Mouse (Mus musculus) bone marrow macrophage, adult 2 months (primary cell): Measurements from ENCODE around the gene Pcx.

Experiments
- CTCF ChIP-seq: IDR thresholded peaks from 2 replicates; pipeline ENCODE4 v1.5.1; 2012; ENCODE audit warnings: low read depth, mild to moderate bottlenecking, low read length, moderate library complexity
- POLR2A ChIP-seq: IDR thresholded peaks from 2 replicates; pipeline ENCODE4 v1.6.1; 2012; ENCODE audit warnings: mild to moderate bottlenecking, low read depth, low read length, borderline replicate concordance

DNA sequence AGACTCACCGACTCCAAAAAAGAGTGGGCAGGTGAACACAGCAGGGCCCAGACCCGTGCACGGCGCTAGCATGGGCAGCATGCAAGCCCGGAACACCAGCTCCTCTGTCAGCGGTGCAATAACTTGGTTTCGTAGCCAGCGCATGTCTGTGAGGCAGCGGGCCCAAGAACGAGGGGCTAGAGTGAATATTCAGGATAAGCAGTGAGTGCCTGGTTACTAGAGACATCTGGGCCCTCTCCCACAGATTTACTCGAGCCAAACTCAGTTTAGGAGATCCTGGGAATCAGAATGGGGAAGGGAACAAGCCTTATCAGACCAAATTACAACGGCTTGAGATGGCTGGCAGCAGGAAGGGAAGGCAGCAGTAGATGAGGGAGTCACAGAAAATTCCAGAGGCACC is 113.7 kb downstream of the Pcx start:
- TF ChIP-seq CTCF (no peak), POLR2A (no peak)
